Mouse (Mus musculus) brown adipose tissue, adult 24 weeks (tissue): ENCODE data around the gene Banp. TPM values are rescaled to one million over a fixed set of nuclear protein-coding genes. Genes with fewer than 3 reads are reported as not detected.

ENCODE experiments used
- H3K27ac ChIP-seq: fragments of 200-500 bp; replicated peaks from 2 replicates; pipeline ENCODE4 v1.5.1; 2012; ENCODE audit warnings: low read depth, mild to moderate bottlenecking, low read length
- H3K4me1 ChIP-seq: fragments of 200-500 bp; 2 replicates; pipeline ENCODE4 v1.6.1; 2012; ENCODE audit warnings: low read length, mixed read lengths; ENCODE audit not compliant: control insufficient read depth, insufficient read depth, insufficient read length
- H3K4me3 ChIP-seq: fragments of 200-500 bp; 2 replicates; pipeline ENCODE4 v1.5.1; 2012; ENCODE audit warnings: low read depth, mild to moderate bottlenecking, low read length, moderate library complexity; ENCODE audit not compliant: insufficient read depth
- polyA plus RNA-seq: library from polyadenylated mRNA; stranded (reverse); fragments of >200 nt; gene quantifications from 2 replicates; pipeline ENCODE4 v1.2.4, GENCODE M21; 2012; ENCODE audit not compliant: missing spikeins, insufficient read depth, insufficient read length

The Banp gene
- 2.6 and 11.8 TPM in 2 replicates for polyA plus RNA-seq

DNA sequence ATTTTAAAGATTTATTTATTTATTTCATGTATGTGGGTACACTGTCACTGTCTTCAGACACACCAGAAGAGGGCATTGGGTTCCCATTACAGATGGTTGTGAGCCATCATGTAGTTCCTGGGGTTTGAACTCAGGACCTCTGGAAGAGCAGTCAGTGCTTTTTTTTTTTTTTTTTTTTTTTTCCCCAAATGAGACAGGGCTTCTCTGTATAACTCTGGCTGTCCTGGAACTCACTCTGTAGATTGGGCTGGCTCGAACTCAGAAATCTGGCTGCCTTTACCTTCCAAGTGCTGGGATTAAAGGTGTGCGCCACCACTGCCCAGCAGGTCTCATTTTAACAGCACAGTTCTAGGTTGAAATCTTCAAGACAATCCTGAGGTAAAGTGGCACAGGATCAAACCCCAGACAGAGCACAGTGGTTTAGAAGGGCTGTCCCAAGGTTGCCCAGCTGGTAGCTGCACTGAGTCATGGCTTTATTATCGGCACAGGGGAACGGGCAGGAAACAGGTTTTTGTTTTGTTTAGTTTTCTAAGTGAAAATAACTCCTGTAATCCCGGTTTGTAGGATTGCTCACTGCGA lies at the start of gene Banp:
Banp (plus strand) TSS at position 529 of the 579 bp plus-strand sequence.
- peaks cover 11% of the 10 kb centered on the region for H3K4me1 ChIP-seq
- peak within 1 kb of the TSS; percentile 95 for H3K27ac ChIP-seq
- peak within 1 kb of the TSS; percentile 87 for H3K4me3 ChIP-seq

DNA sequence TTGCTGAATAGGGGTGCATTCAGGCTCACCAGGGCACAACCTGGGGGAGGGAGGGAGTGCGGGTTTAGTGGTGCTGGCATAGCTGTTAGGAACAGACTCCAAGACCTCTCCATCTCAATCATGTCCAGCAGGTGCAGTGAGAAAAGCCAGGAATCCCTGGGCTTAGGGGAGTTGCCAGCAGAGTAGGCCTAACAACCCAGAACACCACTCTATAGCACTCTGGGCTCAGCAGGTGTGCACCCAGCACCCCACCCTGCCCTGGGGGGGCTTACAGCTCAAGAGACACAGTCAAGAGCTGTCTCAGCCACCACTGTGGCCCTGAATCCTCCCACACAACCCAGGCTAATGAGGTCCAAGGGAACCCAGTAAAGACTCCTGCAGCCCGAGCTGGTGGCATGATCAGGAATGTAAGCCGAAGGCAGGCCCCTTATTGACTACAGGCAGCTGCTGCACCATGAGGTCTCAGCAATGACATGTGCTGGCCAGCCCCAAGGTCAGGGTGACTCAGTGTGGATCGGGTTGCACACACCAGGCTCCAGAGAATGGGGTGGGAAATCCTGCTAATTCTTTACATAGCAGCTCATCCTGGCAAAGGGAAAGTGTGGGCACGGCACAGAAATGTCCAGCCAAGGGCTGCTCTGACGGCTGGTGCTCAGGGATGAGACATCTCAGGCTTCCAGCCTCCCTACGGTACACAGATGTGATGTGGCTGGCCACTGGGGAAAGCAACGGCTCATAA lies 47.9 kb upstream of the Banp start:
- peaks cover 2% of the 10 kb centered on the region; the same call in 1 of the 2 replicates for H3K4me1 ChIP-seq
- H3K4me3 ChIP-seq: no peak overlapping the region
- H3K27ac ChIP-seq: no peak overlapping the region

DNA sequence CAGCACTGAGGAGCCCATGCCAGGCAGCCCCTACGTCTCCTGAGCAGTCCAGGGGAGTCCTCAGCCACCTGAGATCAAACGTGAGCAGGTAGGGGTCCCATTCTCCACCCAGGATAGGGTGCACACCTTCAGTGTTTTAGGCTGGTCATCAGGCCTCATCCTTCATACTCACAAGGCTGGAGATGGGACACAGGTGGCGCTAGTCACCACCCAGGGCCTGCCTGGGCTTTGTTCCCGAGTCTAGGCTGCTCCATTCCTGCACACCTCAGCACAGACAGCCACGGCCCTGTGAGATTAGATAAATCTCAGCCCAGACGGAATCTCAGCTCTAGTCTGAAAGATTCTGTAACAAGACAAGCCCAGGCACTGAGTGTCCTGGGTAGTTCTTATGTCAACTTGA lies 45.6 kb upstream of the Banp start:
- Histone ChIP-seq H3K27ac (no peak overlapping the region), H3K4me1 (peaks cover 2% of the 10 kb centered on the region; the same call in 1 of the 2 replicates), H3K4me3 (no peak overlapping the region)

DNA sequence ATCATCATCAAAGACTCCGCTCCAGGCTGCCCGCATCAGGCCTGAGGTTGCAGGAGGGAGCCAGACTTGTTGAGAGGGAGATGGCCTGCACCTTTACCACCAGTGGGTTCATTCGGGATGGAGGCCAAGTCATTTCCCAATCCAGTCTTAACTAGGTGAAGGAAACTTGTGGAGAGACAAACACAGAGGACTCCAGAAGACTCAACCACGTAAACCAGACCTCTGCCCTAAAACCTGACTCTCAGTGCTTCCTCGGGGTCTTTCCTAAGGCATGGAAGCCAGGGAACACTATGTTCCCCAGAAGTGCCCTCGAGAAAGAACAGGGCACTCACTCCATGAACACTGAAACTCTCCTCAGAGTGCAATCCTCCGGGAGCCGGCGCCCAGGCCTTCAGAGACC lies 44.6 kb upstream of the Banp start:
- H3K27ac ChIP-seq: no peak overlapping the region

DNA sequence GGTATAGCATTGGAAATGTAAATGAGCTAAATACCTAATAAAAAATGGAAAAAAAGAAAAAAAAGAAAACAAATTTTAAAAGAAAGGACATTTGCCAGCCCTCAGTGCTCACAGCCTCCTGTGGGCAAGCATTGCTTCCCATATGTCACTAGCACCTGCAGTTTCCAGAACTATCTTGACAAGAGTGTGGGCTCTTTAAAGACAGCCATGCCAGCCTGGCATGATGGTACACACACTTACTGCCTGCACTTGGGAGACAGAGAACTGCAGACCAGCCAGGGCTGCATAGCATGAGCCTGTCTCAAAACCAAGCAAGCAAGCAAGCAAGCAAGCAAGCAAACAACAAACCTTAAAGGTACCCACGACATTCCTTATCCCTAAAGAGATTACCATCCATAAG lies 44.1 kb upstream of the Banp start:
- Histone ChIP-seq H3K4me3 (no peak overlapping the region), H3K27ac (no peak overlapping the region), H3K4me1 (peaks cover 2% of the 10 kb centered on the region; the same call in 1 of the 2 replicates)

More for the DNA sequence above, 44.6 kb upstream of the Banp start:
- Histone ChIP-seq H3K4me3 (no peak overlapping the region), H3K4me1 (peaks cover 2% of the 10 kb centered on the region; the same call in 1 of the 2 replicates)

DNA sequence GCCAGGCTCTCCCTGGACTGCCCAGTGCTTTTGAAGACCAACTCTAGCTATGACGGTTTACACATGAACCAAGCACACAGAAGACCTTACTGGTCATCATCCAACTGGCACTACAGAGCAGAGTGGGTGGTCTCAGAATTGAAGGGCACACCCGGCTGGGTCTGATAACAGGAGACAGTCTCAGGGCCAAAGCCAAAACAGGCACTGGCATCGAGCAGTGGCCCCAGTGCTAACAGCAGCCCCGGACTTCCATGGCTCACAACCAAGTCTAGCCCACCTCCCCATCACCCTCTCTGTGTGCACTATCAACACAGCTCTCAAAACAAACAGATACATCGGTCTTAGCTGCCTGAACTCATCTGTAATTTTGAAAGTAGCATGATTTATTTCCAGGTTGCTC lies 43.7 kb upstream of the Banp start:
- Histone ChIP-seq H3K4me1 (peaks cover 2% of the 10 kb centered on the region; the same call in 1 of the 2 replicates), H3K4me3 (peak overlapping the region; percentile 9; the same call in 1 of the 2 replicates), H3K27ac (no peak overlapping the region)

DNA sequence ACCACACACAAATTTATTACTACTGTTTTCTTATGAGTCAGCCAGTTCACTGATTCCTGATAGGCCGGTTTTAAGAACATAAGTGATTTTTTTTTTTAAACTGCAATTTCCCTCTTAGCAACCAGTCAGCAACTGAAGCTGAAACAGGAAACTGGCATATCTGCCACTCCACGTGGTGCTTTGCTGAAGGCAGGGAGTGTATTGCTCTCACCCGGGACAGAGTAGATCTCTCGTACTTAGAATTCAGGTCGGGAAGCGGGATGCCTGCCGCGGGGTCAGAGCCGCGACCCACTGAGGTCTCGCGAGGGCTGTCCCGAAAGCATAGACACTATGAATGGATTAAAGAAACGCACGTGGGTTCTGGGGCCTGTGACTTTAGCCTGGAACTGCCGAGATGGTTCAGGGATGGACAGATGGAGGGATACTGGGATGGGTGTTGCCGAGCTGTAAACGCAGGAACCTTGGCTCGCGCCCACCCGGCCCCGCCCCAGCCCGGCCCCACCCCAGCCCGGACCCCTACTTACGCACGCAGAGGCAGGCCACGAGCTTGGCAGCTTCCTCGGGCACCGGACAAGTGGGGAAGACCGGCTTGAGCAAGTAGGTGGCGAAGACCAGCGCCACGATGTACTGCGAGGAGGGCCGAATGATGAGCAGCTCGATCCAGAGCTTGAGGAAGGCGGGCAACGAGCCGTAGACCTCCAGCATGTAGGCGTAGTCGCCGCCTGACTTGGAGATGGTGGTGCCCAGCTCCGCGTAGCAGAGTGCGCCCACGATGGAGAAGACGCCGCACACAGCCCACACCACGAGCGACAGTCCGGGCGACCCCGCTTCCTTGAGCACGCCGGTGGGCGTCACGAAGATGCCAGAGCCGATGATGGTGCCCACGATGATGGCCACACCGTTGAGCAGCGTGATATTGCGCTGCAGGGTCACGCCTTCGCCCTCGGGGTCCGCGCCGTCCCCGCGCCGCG lies 42.7 kb upstream of the Banp start:
- Histone ChIP-seq H3K27ac (no peak overlapping the region), H3K4me3 (peak overlapping the region; percentile 60), H3K4me1 (peaks cover 2% of the 10 kb centered on the region; the same call in 1 of the 2 replicates)

DNA sequence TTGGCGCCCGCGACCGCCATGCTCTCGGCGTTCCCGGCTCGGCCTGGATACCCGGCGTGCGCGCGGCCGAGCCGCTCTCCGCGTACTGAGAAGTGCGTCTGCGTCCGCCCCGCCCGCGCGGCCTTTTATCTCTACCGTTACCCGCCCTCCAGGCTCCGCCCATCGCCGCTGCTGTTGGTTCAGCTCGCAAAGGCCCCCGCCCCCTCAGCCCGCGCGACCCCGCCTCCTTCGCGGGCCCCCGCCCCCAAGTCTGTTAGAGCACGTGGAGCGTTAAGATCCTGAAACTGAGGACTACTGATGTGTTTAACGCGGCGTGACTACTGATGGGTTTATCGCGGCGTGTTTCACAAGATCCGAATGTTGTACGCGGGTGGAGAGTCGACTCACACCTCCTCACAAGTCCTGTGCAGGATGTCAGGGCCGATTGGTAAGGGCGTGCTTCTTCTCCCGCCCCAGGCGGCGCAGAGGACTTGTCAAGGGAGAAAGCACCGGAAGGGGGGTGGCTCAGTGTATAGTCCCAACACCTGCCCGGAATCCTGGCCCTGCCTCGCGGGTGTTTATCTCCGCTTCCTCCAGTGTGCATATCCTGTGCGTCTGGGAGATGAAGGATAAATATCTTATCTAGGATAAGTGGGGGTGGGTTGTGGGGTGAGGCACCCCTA lies 41.8 kb upstream of the Banp start, which contains the start of gene Slc7a5:
Slc7a5 (minus strand) TSS at position 108 of the 662 bp plus-strand sequence.
- H3K4me1 ChIP-seq: peaks cover 2% of the 10 kb centered on the region; the same call in 1 of the 2 replicates
- H3K4me3 ChIP-seq: peak within 1 kb of the TSS; percentile 60
- no peak within 1 kb of the TSS for H3K27ac ChIP-seq

DNA sequence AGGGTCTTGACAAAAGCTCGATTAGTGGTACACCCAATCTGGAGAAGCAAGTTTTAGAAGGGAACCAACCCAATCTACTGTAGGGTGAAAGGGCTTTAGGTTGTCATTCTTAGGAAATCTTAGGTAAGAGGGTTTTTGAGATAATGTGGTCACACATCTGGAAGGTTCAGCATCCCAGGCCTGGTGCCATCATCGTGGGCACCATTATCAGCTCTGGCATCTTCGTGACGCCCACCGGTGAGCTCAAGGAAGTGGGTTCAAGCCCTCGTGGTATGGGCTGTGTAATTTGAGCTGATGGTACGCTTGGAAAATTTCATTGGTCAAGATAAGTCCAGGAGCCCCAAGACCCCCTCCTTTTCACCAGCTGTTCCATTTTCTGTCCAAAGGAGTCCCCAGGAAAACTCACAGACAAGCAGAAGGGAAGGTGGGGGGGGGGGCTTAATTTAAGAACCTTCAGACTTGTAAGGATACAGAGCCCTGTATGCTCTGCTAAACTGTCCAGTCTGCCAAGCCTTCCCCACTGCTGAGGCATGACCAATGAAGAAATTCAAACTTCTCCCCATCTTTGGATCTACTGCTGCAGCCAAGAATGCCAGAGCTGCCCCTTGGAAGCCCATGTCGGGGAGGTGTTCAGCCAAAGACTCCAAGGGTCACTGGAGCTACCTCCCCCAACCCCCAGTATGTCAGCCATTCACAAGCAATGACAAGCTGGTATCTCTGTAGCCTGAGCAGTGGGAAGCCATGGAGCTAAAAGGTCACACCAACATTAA lies 41.0 kb upstream of the Banp start:
- Histone ChIP-seq H3K27ac (no peak overlapping the region), H3K4me1 (peaks cover 2% of the 10 kb centered on the region; the same call in 1 of the 2 replicates), H3K4me3 (no peak overlapping the region)

DNA sequence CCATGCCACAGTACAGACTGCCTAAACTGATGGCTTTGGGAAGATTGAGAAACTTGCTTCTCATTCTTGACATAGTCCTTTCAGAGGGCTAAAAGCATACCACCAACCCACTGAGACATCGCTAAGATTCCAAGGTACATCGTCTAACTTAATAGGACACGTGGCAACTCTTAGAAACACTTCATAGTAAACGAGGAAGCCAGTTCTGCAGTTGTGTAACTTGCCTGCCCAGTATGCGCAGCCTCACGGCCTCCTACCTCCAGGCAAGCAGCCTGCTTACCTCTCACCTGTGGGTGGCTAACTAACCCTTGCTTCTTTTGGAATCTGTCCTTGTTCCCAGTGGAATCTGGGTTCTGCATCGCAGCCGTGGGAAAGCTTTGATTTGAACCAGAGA lies 40.4 kb upstream of the Banp start:
- no peak overlapping the region for H3K27ac ChIP-seq
- peaks cover 2% of the 10 kb centered on the region; the same call in 1 of the 2 replicates for H3K4me1 ChIP-seq
- no peak overlapping the region for H3K4me3 ChIP-seq

DNA sequence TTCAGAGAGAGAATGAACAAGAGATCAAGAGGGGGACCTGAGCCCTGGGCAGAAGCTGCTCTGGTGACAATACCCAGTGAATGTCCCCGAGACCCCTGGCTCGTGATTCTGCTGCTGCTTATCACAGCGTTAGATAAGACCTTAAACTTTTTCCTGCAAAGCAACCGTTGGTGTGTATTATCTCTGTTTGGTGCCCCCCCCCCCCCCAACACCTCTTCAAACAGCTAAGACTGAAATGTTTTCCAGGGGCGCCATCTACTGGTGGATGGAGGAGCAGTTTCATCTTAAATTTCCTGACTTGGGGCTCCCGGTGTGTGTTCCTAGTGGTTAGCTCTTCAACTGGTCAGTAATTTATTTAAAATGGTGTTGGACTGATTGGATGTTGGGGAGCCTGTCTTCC lies 39.9 kb upstream of the Banp start:
- Histone ChIP-seq H3K4me1 (peaks cover 2% of the 10 kb centered on the region; the same call in 1 of the 2 replicates), H3K27ac (no peak overlapping the region), H3K4me3 (no peak overlapping the region)

DNA sequence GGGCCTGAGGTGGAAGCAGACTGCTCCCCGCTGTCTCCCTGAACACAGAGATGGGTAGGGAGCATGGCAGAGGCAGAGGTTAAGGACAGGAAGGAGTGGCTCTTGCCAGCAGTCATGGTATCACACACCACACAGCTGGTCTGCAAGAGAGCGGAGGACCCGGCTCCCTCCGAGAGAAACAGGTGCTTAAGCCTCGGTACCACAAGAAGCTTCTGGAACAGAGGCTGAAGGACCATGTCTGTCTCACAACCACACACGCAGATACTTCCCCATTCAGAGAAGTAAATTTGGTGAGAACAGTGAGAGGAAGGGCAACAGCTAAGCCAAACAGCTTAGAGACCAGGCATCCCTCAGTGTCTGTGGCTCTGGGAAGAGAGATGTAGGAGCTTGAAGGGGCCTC lies 38.1 kb upstream of the Banp start:
- H3K4me1 ChIP-seq: peaks cover 2% of the 10 kb centered on the region; the same call in 1 of the 2 replicates
- H3K27ac ChIP-seq: no peak overlapping the region
- no peak overlapping the region for H3K4me3 ChIP-seq

DNA sequence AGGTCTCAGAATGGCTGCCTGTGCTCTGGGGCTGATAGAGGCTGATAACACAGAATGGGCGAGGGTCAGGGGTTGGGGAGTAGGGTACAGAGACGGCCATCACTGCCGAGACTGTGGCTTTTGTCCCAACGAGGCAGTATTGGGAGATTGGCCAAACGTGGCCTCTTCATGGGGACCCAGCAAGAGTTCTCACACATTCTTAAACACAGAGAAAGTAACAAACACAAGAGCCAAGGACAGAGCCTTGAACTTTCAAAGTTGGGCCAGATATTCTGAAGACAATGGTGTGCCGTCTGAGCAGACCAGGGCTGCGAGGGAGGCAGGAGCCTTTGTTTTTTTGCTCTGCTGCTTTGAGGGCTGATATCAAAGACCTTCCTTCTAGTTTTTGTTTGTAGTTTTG lies 37.6 kb upstream of the Banp start:
- Histone ChIP-seq H3K4me3 (no peak overlapping the region), H3K4me1 (peaks cover 2% of the 10 kb centered on the region; the same call in 1 of the 2 replicates), H3K27ac (no peak overlapping the region)

DNA sequence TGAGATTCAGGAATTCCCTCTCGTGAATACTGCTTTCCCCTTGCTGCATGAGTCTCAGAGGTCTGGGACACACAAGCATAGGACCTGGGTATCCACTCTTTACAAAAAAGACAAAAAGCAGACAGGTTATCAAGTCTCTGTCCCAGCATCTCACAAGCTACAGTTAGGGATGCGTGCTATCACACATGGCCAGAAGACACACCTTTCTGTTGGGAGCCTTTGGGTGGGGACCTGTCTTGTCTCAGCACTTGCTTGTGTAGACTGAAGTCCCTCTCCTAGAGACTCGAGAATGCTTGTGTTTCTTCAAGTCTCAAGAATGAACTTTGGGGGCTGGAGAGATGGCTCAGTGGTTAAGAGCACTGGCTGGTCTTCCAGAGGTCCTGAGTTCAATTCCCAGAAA lies 36.7 kb upstream of the Banp start:
- Histone ChIP-seq H3K4me1 (peaks cover under 1% of the 10 kb centered on the region; the same call in 1 of the 2 replicates), H3K27ac (no peak overlapping the region), H3K4me3 (no peak overlapping the region)
